In genomic region chr5:27413023-27413422, GRCm38 (mm10) we compare ENCODE assay signal across 10 mouse cellular contexts.
DNase-seq lines count a peak whose midpoint lies in the region; ATAC-seq lines count a peak whose summit lies in the region.
"Had no signal": no experiment of that assay in that cellular context is flagged by ENCODE, and none has a peak within 500 bp of the region (broad histone marks: within the 10 kb centered on the region; RNA-seq: fewer than 3 reads in every experiment).

No protein-coding gene starts in this region.

- no peaks in the 10 kb centered on the region for H3K4me1 ChIP-seq in embryonic facial prominence, embryonic 14.5 days (ENCODE audit: control insufficient read depth, insufficient read depth, low read length)
- no peaks in the 10 kb centered on the region for H3K4me1 ChIP-seq in embryonic facial prominence, embryonic 10.5 days

- peak; percentile 72; the same call in 1 of the 2 replicates for ATAC-seq in embryonic facial prominence, embryonic 14.5 days (ENCODE audit: low read depth)
- ATAC-seq in CD4-positive, CD25-positive, alpha-beta regulatory T cell, adult 4 months = no peak
- ATAC-seq in granulocyte monocyte progenitor cell, adult 5-6 weeks (replicated peaks; ENCODE audit: poor library complexity, severe bottlenecking) = no peak
- ATAC-seq: midbrain, embryonic 16.5 days had no signal

- no peak overlapping the region for H3K27ac ChIP-seq in embryonic facial prominence, embryonic 14.5 days (replicated peaks; ENCODE audit: low read depth, low read length)
- H3K27ac ChIP-seq in embryonic facial prominence, embryonic 10.5 days (replicated peaks) = no peak overlapping the region

- DNase-seq in embryonic facial prominence, embryonic 14.5 days (ENCODE audit: low spot score) = peak; percentile 77
- DNase-seq in embryonic facial prominence, embryonic 10.5 days (ENCODE audit: low spot score) = no peak
- peak; percentile 21 for DNase-seq in 3T3-L1 (ENCODE audit: low read depth, low spot score)
- DNase-seq in cerebellum, adult 9-10 months = peak; percentile 92
- DNase-seq in kidney, postnatal 36 days = peak; percentile 84 to 87
- no peak for DNase-seq in spleen, postnatal 4 days (ENCODE audit: low spot score in 2 of 2)
- DNase-seq: layer of hippocampus, adult 9-11 months had no signal

- no peak overlapping the region for H3K4me3 ChIP-seq in embryonic facial prominence, embryonic 14.5 days (ENCODE audit: low read depth, low read length)
- H3K4me3 ChIP-seq in embryonic facial prominence, embryonic 10.5 days = no peak overlapping the region

- no peaks in the 10 kb centered on the region for H3K36me3 ChIP-seq in embryonic facial prominence, embryonic 14.5 days (ENCODE audit: control insufficient read depth, insufficient read depth, low read length)
- no peaks in the 10 kb centered on the region for H3K36me3 ChIP-seq in embryonic facial prominence, embryonic 10.5 days (replicated peaks)

- H3K9me3 ChIP-seq in embryonic facial prominence, embryonic 14.5 days (ENCODE audit: control insufficient read depth, low read length) = no peaks in the 10 kb centered on the region
- no peaks in the 10 kb centered on the region for H3K9me3 ChIP-seq in embryonic facial prominence, embryonic 10.5 days

- WGBS in embryonic facial prominence, embryonic 14.5 days = 42% methylated on average over 3 of the region's 3 CpGs
- 84% methylated on average over 3 of the region's 3 CpGs for WGBS in embryonic facial prominence, embryonic 10.5 days

- no peak overlapping the region for H3K4me2 ChIP-seq in embryonic facial prominence, embryonic 14.5 days (ENCODE audit: low read depth, low read length)

- no peak overlapping the region for H3K9ac ChIP-seq in embryonic facial prominence, embryonic 14.5 days (ENCODE audit: low read depth, low read length)

- no peaks in the 10 kb centered on the region for H3K27me3 ChIP-seq in embryonic facial prominence, embryonic 14.5 days (replicated peaks; ENCODE audit: control insufficient read depth, insufficient read depth, low read length)
- H3K27me3 ChIP-seq in embryonic facial prominence, embryonic 10.5 days (replicated peaks; ENCODE audit: low read depth, poor library complexity, severe bottlenecking) = no peaks in the 10 kb centered on the region

Comparison
In these comparisons a context has a peak if more than half of its experiments do, and no peak if none do; other contexts are left out.
1. DNase-seq: peak in embryonic facial prominence, embryonic 14.5 days (single experiment), 3T3-L1 (single experiment), cerebellum, adult 9-10 months (single experiment) and kidney, postnatal 36 days (2 of 2); none in embryonic facial prominence, embryonic 10.5 days (single experiment) and spleen, postnatal 4 days (0 of 2).